Mouse (Mus musculus) naive thymus-derived CD4-positive, alpha-beta T cell, adult 2 months (primary cell): ENCODE measurements around the gene Zfp459.
A peak's percentile ranks its signal among the peaks of the same experiment; 100 is the strongest.
"Not testable (repeated sequence)": the region's sequence is repeated elsewhere in the genome, so short reads cannot be mapped to it uniquely, and the experiment has no call there.

Source experiments
- DNase-seq: peaks from one replicate; pipeline ENCODE4 v3.0.0-alpha.2; 2011; ENCODE audit warnings: low read depth

Gene Zfp459

DNA sequence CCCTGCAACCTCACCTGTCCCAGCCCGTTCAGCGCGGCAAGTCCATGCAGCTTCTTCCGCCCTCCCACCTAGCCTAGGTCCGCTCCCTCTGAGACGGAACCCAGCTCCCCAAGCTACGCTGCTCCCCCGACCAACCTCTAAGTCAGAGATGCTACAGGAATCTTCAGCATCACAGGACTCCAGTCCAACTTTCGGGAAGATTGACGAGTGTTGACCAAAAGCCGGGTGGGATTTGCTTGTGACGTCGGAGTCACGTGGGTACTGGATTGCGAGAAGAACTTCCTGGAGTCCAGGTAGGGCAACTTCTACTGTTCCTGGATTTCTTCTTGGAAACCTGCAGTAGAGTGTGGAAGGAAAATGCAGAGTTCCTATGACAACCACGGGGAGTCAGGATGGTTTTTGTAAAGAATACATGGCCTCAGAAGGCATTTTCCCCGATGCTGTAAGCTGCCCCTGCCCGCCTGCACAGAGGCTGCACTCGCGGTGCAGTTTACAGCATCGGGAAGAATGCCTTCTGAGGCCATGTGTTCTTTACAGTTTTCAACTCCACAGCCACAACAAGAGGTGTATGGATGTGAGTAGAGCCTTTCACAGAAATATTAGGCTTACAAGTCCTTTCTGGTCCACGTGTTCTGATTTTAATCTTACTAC is at the start of gene Zfp459:
TSS of gene Zfp459 (minus strand) at position 212 of the 651 bp plus-strand sequence.
- DNase-seq: peak; percentile 67

- no peak for DNase-seq
These were observed 48.1 kb upstream of the Zfp459 start for GRCm38 (mm10) chr13:67469274-67469673.

DNA sequence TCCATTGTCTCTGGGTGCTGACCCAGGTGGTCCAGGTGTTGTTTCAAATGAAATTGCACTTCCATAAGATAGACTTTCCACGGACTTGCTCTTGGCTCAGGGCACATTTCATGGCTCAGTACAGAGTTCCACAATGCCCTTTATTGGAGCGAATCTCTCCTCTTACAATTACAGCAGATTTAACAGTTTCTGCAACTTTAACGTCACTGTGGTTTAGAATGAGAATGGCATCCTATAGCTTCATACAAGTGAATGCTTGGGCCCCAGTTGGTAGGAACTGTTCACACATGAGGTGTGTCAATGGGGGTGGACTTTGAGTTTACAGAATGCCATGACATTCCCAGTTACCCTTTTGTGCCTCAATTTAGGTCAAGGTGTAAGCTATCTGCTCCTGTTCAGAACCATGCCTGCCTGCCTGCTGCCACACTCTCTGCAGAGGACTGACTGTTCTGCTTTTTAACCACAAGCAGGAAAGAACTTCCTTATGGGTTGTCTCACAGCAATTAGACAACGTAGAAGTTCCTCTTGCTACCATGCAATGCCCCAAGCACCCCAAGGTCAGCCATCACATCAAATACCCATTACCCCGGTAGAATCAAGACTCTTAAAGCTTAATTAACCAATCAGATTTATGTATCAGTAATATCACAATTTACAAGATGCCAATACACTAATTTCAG is 42.4 kb upstream of the Zfp459 start:
- DNase-seq: not testable (repeated sequence)

- no peak for DNase-seq
These were observed 30.7 kb upstream of the Zfp459 start for GRCm38 (mm10) chr13:67452021-67452309.

DNA sequence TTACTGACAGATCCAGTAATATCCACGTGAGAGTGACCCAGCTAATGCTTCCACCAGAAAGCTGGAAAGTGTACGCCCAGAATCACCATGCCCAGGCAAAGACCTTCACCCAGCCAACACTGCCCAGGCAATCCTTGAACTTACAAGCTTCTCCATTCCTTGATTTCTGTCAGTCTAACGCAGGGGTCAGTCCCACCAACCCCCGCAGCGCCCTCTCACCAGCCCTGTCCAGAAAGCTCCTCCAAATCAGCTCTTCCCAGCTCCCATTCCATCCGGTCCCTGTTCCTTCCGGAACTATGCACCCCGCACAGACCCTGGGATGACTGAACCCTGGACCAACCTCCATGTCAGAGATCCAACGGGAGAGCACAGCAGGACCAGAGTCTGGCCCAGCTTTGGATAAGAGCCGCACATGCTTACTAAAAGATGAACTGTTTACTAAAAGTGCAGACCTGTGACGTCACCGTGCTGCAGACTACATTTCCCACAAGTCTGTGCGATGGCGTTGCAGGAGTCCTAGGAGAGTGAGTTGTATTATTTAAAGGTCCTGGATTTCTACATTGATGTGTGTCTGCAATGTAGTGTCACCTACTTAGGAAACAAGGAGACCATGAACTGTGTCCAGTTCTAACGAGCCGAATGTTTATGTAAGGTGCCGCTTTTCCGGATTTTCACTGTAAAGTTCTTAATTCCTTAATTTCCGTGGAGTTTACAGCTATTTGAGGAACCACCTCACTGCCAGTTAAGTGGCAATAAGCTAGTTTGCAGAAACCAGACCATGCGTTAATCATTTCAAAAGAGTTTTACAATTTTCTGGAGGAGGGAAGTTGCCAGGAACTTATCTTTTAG is 30.2 kb upstream of the Zfp459 start, which contains the start of gene Zfp874a:
TSS of gene Zfp874a (minus strand) at position 453 of the 849 bp plus-strand sequence.
- peak; percentile 89 for DNase-seq

- DNase-seq: not testable (repeated sequence)
These were observed 15.9 kb upstream of the Zfp459 start for GRCm38 (mm10) chr13:67437095-67437494.

GRCm38 (mm10) chr13:67428116-67428515 is 6.9 kb upstream of the Zfp459 start:
- no peak for DNase-seq

GRCm38 (mm10) chr13:67425699-67426098 is 4.5 kb upstream of the Zfp459 start:
- DNase-seq: not testable (repeated sequence)

GRCm38 (mm10) chr13:67422532-67422931 is 1.3 kb upstream of the Zfp459 start:
- DNase-seq: not testable (repeated sequence)

GRCm38 (mm10) chr13:67420558-67421206 is 536 bp downstream of the Zfp459 start:
- peak; percentile 10 for DNase-seq

GRCm38 (mm10) chr13:67416811-67417210 is 4.4 kb downstream of the Zfp459 start:
- DNase-seq: no peak

DNA sequence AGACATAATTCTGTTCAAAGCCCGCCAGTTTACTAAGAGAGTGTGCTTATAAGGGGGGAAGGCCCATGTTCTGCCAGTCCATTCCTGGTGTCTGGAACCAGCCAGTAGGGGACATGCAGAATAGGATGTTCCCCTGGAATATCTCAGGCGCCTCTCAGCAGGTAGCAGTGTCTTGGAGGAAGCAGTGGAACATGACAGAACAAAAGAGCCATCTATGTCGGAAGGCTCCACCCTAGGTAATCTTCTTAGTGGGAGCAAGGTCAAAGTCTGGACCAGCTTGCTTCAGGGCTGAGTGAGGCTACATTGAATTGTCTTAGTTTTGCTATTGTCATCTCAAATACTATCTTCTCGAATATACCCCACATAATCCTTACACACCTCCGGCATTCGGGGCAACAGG is 5.5 kb downstream of the Zfp459 start:
- DNase-seq: no peak

- DNase-seq: not testable (repeated sequence)
These were observed 7.6 kb downstream of the Zfp459 start for GRCm38 (mm10) chr13:67413634-67414033.

DNA sequence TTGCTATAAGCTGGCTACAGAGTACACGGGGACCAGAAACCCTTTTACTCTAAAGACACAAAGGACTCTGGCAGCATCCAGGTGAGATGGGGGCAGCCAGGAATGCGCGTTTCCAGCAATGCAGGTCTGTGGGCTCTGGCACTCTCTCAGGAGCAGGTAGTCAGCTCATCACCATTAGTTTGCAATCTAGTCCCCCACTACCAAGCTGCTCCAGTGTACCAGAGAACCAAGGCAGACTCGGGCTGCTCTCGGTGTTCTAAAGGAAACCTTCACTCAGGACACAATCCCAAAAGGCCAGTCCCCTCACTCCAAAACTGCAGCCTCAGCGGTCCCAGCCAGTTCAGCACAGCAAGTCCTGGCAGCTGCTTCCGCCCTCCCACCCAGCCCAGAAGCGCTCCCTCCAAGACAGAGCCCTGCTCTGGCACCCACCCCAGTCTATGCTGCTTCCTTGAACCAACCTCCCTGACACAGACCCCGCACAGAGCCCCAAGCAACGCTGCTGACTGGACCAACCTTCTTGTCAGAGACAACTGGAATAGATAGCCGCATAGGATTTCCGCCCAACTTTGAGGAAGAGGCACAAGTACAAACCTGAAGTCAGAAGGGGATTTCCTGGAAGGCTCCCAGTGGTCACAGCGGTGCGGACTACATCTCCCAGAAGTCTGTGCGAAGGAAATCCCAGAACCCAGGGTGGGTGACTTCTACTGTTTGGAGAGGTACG is 21.9 kb downstream of the Zfp459 start, which contains the start of gene Zfp429:
TSS of gene Zfp429 (minus strand) at position 637 of the 721 bp plus-strand sequence.
- DNase-seq: peak; percentile 85

DNA sequence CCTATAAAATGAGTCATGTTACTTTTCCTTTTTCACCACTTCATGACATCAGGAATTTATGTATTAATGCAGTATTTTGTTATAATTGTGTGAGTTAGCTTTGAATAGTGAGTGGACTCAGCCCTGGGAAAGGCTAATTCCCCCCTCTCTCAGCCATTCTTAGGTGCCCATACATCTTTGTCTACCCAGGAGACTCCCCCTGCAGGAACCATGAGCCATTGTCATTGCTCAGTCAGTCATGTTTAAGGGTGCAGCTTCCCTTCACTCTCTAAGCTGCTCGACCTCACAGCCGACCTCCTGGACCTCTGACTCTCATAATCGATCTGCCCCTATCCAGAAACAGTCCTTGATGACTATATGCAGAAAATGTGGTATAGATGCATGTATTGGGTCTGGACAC is 45.0 kb downstream of the Zfp459 start:
- DNase-seq: not testable (repeated sequence)

GRCm38 (mm10) chr13:67375050-67375911 is 45.9 kb downstream of the Zfp459 start, which contains the start of the genes Gm28041 and Zfp456:
Gene Gm28041 (minus strand): TSS chr13:67375733.
Gene Zfp456 (minus strand): TSS chr13:67375810.
- peak; percentile 88 for DNase-seq

DNA sequence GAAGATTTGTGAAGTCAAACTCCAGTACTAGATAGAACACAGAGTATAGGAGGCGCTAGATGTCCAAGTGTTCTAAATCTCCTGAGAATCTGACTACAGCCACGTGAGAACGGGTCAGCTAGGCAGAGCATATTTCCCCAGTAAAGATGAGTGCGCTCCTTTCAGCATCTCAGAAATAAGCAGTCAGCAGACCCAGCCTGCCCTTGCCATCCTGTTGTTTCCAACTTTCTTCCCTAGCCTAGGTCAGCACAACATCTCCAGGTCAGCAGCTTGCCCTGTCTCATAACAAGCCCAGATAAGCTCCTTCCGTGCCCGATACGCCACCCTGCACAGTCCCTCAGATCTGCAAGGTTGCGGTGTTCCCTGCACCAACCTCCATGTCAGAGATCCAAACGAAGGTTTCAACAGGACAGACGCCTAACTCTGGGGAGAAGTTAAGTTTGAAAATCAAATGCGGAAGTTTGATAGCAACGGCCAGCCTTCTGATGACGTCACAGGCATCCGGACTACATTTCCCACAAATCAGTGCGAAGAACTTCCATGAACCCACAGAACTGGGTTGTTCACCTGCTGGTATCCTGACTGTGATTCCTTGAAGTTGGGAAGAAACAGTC is 61.0 kb downstream of the Zfp459 start, which contains the start of the genes Gm28044 and Zfp953:
TSS of gene Gm28044 (minus strand) at position 406 of the 614 bp plus-strand sequence.
TSS of gene Zfp953 (minus strand) at position 475 of the 614 bp plus-strand sequence.
- DNase-seq: peak; percentile 93
